Mouse (Mus musculus) ES-E14 (cell line): ENCODE data around the gene Gm10447.

Experiments used
- CHD2 ChIP-seq: IDR thresholded peaks from 2 replicates; pipeline ENCODE4 v1.6.1; 2014; ENCODE audit warnings: mild to moderate bottlenecking, low read depth, low read length, inconsistent platforms
- HCFC1 ChIP-seq: IDR thresholded peaks from 2 replicates; pipeline ENCODE4 v1.6.1; 2012; ENCODE audit warnings: low read length, inconsistent platforms, borderline replicate concordance; ENCODE audit not compliant: insufficient read depth
- MAFK ChIP-seq: IDR thresholded peaks from 2 replicates; pipeline ENCODE4 v1.6.1; 2014; ENCODE audit warnings: mild to moderate bottlenecking, low read depth, low read length, inconsistent platforms; ENCODE audit not compliant: insufficient read depth
- ZC3H11A ChIP-seq: IDR thresholded peaks from 2 replicates; pipeline ENCODE4 v1.6.1; 2012; ENCODE audit warnings: low read depth, mild to moderate bottlenecking, inconsistent platforms, low read length, borderline replicate concordance
- ZNF384 ChIP-seq: IDR thresholded peaks from 2 replicates; pipeline ENCODE4 v1.6.1; 2012; ENCODE audit warnings: low read depth, low read length, inconsistent platforms

DNA sequence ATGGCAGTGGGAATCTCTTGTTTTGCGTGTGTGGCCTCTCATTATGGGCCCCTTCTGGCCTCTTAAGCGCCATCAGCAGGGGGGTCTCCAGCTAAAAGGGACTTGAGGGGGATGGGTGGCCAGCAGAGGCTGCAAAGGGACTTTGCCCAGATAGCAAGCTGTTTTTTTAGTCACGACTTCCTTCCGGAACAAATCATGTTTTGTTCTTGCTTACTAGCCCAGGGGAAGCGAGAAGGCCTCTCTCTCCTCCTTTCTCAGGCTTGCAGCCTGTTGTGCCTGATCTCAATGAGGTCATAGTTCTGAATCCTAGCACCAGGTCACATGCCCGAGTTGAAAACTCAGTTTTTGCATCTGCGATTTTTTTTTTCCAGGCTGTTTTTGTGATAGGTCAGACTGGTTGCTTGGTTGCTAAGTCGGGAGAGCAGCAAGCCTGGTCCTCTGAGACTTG is 35.1 kb upstream of the Gm10447 start:
- no peak for TF ChIP-seq HCFC1
- TF ChIP-seq ZC3H11A = no peak
- TF ChIP-seq ZNF384 = no peak
- TF ChIP-seq CHD2 = no peak
- no peak for TF ChIP-seq MAFK
